Mouse (Mus musculus) ovary, postnatal 36 days (tissue): Measurements from ENCODE around the gene Rnf222.

Source experiments
- DNase-seq: peaks from one replicate; pipeline ENCODE4 v3.0.0; 2022; ENCODE audit warnings: low spot score, mixed read lengths

Gene Rnf222

DNA sequence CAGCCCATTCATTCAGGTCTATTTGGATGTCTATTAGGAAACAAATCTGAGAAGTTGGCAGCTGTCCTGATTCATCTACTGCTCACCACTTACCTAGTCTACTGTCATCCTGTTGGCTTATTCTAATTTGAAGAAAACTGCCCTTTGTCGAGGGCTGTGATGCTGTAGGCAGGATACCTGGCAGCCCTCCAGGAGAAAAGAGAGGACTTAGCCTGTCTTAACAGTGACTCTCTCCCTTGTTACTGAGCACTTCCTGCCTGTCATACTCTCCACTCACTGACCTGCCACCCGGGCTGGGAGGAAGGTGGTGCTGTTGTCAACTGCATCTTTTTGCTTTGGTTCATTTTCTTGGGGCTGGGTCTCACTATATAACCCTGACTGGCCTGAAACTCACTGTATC is 2.3 kb downstream of the Rnf222 start:
- no peak for DNase-seq

- no peak for DNase-seq
Measured at GRCm38 (mm10) chr11:68891823-68892222, 3.5 kb downstream of the Rnf222 start.

GRCm38 (mm10) chr11:68892233-68892832 is 4.0 kb downstream of the Rnf222 start:
- DNase-seq = no peak

DNA sequence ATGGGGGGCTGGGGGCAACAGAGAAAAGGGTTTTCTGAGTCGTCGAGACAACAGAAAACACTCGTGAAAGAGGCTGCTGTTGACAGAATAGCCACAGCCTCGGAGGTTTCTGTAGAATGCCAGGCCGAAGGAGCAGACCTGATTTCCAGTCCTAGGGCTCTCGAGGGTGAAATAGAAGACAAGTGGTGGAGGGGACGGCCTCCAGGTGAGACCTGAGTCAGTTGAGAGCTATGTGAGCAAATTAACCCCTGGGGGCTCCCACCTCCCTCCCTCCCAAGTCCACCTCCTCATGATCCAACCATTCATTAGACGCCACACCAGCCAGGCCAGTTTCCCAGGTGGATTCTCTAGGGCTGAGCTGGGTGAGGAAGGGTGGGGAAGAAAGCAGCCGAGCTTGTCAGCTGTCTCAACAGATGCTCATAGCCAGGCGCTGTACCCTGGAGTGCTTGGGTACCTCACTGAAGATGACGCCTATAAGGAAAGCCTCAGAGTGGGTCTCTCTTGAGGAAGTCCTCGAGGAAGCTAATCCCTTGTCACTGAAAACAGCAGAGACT is 5.6 kb downstream of the Rnf222 start:
- DNase-seq = no peak

- DNase-seq = no peak
Measured at GRCm38 (mm10) chr11:68896247-68896646, 7.9 kb downstream of the Rnf222 start.

DNA sequence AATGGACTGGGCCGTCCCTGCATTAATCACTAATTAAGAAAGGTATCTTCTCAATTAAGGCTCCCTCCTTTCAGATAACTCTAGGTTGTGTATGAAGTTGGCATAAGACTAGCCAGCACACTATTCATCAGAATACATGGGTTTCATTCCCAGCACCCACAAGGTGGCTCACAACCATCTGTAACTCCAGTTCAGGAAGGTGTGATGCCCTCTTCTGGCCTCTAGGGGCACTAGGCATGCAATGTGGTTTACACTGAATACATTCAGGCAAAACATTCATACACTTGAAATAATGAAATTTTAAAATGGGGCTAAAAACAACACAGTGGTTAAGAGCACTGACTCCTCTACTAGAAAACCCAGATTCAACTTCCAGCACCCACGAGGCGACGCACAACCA is 8.8 kb downstream of the Rnf222 start:
- DNase-seq = no peak

DNA sequence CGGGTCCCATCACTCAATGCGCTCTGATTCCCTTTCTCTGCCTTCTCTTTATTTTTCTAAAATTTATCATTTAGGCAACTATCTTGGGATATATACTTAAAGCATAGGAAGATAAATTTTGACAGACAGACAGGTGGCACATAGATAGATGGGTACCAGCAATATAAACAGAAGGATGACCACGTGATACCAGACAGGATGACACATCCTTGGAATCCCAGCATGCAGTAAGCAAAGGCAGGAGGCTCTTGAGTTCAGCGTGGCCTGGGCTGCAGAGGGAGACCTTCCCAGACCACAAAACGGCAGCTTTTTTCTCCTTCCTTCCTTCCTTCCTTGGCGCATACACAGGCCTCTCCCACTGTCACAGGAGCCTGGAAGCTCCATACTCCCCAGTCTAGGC is 9.5 kb downstream of the Rnf222 start:
- no peak for DNase-seq

GRCm38 (mm10) chr11:68898790-68899189 is 10.4 kb downstream of the Rnf222 start:
- DNase-seq = no peak

DNA sequence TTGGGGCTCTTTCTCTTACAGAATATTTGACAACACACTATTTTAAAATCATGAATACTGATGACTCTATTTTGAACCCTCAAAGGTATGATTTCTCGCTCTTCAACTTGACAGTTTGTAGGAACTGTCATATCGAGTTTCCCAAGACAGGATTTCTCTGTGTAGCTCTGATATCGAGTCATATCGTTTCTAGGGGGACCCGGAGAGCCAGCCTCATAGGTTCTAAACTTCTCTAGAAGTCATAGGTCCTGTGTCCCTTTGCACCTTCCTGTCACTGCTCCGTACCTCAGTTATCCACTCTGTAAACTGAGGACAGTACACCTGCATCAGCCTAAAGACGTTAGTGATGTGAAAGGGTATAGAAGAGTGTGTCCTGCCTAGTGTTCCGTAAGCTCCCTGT is 11.5 kb downstream of the Rnf222 start:
- DNase-seq = no peak

DNA sequence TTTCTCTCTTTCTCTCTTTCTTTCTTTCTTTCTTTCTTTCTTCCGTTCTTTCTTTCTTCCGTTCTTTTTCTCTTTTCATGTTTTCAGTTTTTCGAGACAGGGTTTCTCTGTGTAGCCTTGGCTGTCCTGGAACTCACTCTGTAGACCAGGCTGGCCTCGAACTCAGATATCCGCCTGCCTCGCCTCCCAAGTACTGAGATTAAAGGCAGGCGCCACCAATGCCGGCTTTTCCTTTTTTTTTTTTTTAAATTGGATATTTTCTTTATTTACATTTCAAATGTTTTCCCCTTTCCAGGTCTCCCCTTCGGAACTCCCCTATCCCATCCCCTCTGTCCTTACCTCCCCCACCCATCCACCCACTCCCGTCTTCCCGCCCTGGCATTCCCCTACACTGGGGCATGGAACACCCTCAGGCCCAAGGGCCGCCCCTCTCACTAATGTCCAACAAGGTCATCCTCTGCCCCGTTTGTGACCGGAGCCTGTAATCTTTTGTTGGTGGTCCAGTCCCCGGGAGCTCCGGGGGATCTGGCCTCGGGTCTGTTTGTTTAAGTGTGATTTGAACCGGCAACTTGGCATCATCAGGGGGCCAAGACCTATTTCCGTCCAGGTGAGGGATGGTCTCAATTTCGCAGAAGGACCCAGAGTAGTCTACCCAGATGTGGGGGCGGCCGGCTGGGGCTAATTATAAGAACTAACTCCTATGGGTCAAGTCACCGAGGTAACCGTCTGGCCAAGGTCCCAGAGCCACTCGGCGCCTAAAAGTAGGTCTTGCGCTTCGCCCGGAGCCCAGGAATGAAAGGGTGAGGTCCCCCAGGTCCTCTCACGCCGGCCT is 12.4 kb downstream of the Rnf222 start:
- DNase-seq = no peak

GRCm38 (mm10) chr11:68901351-68902046 is 13.1 kb downstream of the Rnf222 start, which contains the start of gene Rpl26:
Rpl26 (plus strand) TSS chr11:68901583.
- peak; percentile 97 for DNase-seq

DNA sequence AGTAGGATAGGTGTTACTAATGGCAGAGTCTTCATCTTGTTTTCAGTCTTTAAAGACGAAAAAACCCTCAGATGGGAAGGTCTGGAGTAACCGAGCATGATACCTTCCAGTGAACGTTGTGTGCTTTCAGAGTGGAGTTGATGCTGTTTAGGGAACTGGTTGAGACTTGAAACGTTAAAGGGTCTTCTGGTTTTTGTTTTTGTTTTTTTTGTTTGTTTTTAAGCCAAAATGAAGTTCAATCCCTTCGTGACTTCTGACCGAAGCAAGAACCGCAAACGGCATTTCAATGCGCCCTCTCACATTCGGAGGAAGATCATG is 13.7 kb downstream of the Rnf222 start:
- no peak for DNase-seq

GRCm38 (mm10) chr11:68902367-68902766 is 14.0 kb downstream of the Rnf222 start:
- DNase-seq = no peak

DNA sequence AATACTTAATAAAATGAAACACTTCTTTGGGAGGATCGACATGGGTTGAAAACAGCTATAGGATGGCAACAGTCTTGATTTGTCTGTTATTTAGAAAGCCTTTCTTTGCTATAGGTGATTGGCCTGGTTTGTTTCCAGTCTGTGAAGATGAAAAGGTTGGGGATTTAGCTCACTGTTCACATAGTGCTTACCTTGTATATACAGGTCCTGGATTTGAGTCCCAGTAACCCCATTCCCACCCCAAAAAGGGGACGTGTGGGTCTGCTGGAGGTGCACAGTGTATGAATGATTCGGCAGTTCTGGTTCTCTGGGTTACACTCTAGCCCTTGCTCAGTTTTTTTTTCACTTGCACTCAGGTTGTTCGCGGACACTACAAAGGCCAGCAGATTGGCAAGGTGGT is 14.5 kb downstream of the Rnf222 start:
- no peak for DNase-seq

DNA sequence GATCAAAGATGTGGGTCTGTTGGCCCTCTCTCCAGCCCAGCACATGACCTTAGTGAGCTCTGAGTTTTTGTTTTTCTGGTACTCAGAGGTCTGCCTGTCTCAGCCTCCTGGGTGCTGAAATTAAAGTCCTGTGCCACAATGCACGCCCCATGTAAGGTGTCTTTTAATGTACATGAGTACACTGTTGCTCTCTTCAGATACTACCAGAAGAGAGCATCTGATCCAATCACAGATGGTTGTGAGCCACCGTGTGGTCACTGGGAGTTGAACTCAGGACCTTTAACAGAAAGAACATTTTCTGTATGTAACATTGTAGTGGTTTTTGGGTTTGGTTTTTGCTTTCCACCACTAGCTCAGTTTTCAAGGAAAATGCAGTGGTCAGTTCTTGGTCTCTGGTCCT is 15.4 kb downstream of the Rnf222 start:
- no peak for DNase-seq

- peak; percentile 31 for DNase-seq
Measured at GRCm38 (mm10) chr11:68904375-68905137, 16.2 kb downstream of the Rnf222 start.

DNA sequence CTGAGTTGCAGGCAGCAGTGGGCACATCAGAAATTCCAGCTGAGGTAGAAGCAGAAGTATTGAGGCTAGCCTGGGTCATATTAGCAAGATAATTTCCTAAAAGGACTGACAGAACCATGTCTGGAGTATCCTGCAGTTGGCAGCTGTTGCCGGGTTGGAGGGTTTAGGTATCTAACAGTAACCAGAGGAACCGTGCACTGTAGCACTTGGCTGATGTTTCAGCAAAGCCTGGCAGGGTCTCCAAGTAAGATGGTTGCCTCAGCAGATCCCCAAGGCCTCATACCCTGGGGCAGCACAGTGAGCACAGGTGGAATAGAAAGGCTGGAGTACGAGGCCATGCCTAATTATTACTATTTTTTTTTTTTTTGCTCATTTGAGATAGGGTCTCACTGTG is 16.8 kb downstream of the Rnf222 start:
- DNase-seq = no peak

DNA sequence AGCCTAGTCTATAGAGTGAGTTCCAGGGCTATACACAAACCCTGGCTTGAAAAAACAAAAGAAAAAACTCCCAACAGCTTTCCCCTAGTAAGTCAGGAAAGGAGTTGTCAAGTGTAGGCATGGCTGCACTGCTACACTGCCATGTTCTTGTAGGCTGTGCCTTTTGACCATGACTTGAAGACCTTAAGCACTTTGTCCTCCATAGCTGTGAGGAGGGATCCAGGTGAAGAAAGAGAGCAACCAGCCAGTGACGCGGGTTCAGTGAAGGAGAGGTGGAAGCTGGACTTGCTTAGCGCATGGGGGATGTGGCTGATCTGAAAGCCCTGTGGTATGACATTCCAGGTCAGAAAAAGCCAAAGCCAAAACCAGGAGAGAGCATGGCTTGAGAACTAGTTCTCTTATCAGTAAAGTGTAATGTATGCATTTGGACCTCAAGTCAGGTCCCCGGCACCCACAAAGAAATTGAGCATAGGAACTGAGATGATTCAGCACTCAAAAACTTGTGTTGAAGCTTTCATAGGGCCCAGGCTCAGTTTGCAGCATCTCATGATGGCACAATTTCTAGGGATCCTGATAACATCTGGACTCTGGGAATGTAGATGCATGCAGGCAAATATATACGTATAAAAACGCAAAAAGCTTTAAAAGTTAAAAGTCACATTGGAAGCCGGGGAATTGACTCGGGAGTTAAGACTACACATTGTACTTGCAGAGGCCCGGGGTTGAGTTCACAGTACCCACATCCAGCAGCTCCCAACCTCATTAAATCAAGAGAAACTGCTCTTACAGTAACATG is 17.5 kb downstream of the Rnf222 start:
- no peak for DNase-seq

GRCm38 (mm10) chr11:68906461-68906790 is 18.1 kb downstream of the Rnf222 start:
- no peak for DNase-seq

DNA sequence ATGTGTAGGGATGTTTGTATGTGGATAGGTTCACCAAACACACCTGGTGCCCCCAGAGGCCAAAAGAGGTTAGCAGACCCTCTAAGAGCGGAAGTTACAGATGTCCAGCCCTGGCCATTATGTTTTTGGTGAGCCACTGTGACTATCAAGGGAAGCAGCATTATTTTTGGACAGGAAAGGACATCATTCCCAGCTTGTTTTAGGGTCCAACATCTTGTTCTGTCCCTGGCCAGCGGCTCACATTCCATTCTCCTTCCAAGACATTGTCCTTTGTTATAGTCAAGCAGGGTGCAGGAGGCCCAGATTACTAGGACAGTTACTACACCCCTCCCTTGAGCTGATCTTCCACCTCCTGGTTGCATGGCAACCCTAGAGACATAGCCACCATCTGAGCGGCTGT is 18.9 kb downstream of the Rnf222 start:
- no peak for DNase-seq

DNA sequence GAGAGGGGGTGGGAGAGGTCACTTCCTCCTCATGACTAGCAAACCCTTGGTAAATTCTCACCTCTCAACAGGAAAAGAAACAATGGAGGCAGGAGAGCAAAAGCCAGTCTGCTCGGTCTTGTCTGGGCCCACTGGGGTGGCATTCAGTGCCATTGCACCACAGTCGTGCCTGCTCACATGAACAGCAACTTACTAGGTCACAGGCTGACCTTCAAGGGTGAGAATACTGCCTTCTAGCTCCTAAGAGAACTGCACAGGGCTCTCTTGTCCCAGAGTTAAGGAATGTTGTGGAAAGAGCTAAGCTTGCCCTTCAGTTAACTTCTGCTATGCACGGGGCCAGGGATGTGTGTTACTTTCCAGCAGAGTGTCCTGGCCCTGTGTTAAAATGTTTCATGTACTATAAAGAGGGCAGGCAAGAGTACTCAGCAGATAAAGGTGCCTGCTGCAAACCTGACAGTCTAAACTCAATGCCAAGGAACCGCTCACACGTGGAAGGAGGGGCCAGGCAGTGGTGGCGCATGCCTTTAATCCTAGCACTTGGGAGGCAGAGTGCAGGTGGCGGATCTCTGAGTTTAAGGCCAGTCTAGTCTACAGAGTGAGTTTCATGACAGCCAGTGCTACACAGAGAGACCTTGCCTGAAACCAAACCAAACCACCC is 20.6 kb downstream of the Rnf222 start:
- DNase-seq = no peak
